Mouse (Mus musculus) heart, postnatal 0 days (tissue): ENCODE measurements around the gene Cryaa.

ENCODE experiments used
- CTCF ChIP-seq: IDR thresholded peaks from 2 replicates; pipeline ENCODE4 v1.5.1; 2016; ENCODE audit warnings: antibody characterized with exemption, control low read depth, low read depth
- EP300 ChIP-seq: IDR thresholded peaks from 2 replicates; pipeline ENCODE4 v1.6.1; 2016; ENCODE audit warnings: antibody characterized with exemption, low read depth

GRCm38 (mm10) chr17:31672279-31672678 is 5.3 kb upstream of the Cryaa start:
- no peak for TF ChIP-seq CTCF
- no peak for TF ChIP-seq EP300
